Mouse (Mus musculus) liver, postnatal 0 days (tissue): ENCODE results near the gene Tbc1d22b.

Experiments used
- CTCF ChIP-seq: sonication (generic); IDR thresholded peaks from 2 replicates; pipeline ENCODE4 v1.5.1; 2016; ENCODE audit warnings: antibody characterized with exemption, low read depth
- EP300 ChIP-seq: IDR thresholded peaks from 2 replicates; pipeline ENCODE4 v1.6.1; 2016; ENCODE audit warnings: antibody characterized with exemption, low read depth, mild to moderate bottlenecking

GRCm38 (mm10) chr17:29629620-29630019 lies 80.0 kb downstream of the Tbc1d22b start:
- no peak for TF ChIP-seq CTCF
- TF ChIP-seq EP300, result no peak
